Mouse (Mus musculus) hindbrain, embryonic 11.5 days (tissue): ENCODE data around the gene Myg1. TPM values are rescaled to one million over a fixed set of nuclear protein-coding genes. Genes with fewer than 3 reads are reported as not detected.
A peak's percentile ranks its signal among the peaks of the same experiment; 100 is the strongest.

Experiments used
- ATAC-seq: fragments of 200-750 bp; cut with Nextera tagmentation; 2 replicates; pipeline ENCODE4 v1.8.0; 2017; ENCODE audit warnings: mild to moderate bottlenecking, moderate TSS enrichment, moderate library complexity; ENCODE audit not compliant: low FRiP score
- DNase-seq: peaks from one replicate; pipeline ENCODE4 v3.0.0-alpha.2; 2015; ENCODE audit warnings: low spot score
- H3K27ac ChIP-seq: fragments of 300-500 bp; sonication (generic); 2 replicates; pipeline ENCODE4 v1.5.1; 2014; ENCODE audit warnings: mild to moderate bottlenecking, low read depth, low read length
- H3K27me3 ChIP-seq: fragments of 300-500 bp; sonication (generic); 2 replicates; pipeline ENCODE4 v1.6.1; 2014; ENCODE audit warnings: mild to moderate bottlenecking, low read length, moderate library complexity, mixed read lengths; ENCODE audit not compliant: control insufficient read depth, insufficient read depth
- H3K36me3 ChIP-seq: fragments of 300-500 bp; sonication (generic); 2 replicates; pipeline ENCODE4 v1.6.1; 2014; ENCODE audit warnings: mild to moderate bottlenecking, low read length, moderate library complexity, mixed read lengths; ENCODE audit not compliant: control insufficient read depth, insufficient read depth
- H3K4me1 ChIP-seq: fragments of 300-500 bp; sonication (generic); replicated peaks from 2 replicates; pipeline ENCODE4 v1.6.1; 2014; ENCODE audit warnings: low read length, mixed read lengths; ENCODE audit not compliant: control insufficient read depth, insufficient read depth
- H3K4me2 ChIP-seq: fragments of 300-500 bp; sonication (generic); replicated peaks from 2 replicates; pipeline ENCODE4 v1.6.1; 2014; ENCODE audit warnings: mild to moderate bottlenecking, low read depth, low read length
- H3K4me3 ChIP-seq: fragments of 300-500 bp; sonication (generic); 2 replicates; pipeline ENCODE4 v1.5.1; 2014; ENCODE audit warnings: low read depth, low read length
- H3K9ac ChIP-seq: fragments of 300-500 bp; sonication (generic); 2 replicates; pipeline ENCODE4 v1.6.1; 2014; ENCODE audit warnings: low read depth, low read length
- H3K9me3 ChIP-seq: fragments of 300-500 bp; sonication (generic); 2 replicates; pipeline ENCODE4 v1.6.1; 2016; ENCODE audit warnings: low read length; ENCODE audit not compliant: control insufficient read depth
- WGBS: fragments of 180-500 bp; shearing (Covaris S2); extraction: QIAGEN DNeasy Blood & Tissue Kit; methylation state at CpG from one replicate; pipeline ENCODE4 v1.1.7; 2014; 5-methylcytosine and 5-hydroxymethylcytosine counted together
- polyA plus RNA-seq: library from polyadenylated mRNA; unstranded; fragments of >200 nt; fragmentation: Nextera tagmentation; extraction: Ambion mirVana; gene quantifications from 2 replicates; pipeline ENCODE4 v1.2.1, GENCODE M21; 2014

Myg1 gene
- polyA plus RNA-seq, 1 experiment from 2014 or later = 104 TPM

DNA sequence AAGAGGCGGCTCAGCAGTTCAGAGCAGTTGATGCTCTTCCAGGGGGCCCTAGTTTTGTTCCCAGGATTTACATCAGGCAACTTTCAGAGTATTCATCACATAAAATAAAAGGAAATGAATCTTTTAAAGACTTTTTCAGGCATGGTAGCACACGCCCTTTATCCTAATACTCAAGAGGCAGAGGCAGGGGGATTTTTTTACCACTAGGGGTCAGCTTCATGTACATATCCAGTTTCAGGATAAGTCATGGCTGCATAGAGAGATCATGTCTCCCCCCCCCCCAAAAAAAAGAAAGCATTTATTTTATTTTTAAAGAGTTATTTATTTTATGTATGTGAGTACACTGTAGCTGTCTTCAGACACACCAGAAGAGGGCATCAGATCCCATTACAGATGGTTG lies 22.5 kb downstream of the Myg1 start:
- DNase-seq (no peak), ATAC-seq (no peak)
- Histone ChIP-seq H3K4me1 (peaks cover 16% of the 10 kb centered on the region), H3K36me3 (no peaks in the 10 kb centered on the region), H3K9ac (no peak overlapping the region), H3K4me2 (no peak overlapping the region), H3K27ac (no peak overlapping the region), H3K27me3 (peaks cover 19% of the 10 kb centered on the region), H3K4me3 (no peak overlapping the region), H3K9me3 (no peaks in the 10 kb centered on the region)
- WGBS = 84% methylated on average over 2 of the region's 2 CpGs

DNA sequence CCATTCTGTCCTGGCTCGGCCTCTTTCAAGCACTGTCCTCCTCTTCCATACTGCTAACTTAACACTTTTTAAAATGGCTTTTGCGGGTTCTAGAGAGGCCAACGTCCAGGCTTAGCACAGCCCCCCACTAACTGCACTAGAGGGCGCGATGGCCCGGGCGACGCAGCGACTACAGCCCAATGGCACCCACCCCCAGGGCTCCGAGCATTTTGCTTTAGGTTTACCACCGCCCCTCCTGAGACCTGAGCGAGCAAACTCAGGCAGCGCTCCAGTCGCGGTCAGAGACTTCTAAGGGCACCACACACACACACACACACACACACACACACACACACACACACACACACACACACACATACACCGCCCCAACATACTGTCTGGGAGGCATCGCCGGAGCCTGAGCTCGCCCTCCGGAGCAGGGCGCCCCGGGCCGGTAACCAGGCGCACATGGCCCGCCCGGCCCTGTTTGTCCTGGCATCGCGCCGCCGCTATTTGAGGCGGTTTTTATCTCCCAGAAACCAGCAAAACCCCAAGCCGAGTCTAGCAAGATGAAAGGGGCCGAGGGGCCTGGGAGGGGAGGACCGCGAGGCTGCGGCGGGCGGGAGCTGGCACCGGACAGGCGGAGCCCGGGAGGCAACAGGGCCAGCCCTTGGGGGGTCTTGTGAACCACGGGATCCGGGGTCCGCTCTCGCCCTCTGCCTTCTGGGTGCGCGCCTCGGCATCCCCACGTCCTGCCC lies 23.8 kb downstream of the Myg1 start:
- peaks cover 13% of the 10 kb centered on the region for H3K4me1 ChIP-seq

GRCm38 (mm10) chr15:102355871-102356441 lies 24.4 kb downstream of the Myg1 start:
- Histone ChIP-seq H3K4me2 (peak overlapping the region; percentile 93), H3K4me1 (peaks cover 13% of the 10 kb centered on the region), H3K27me3 (peaks cover 24% of the 10 kb centered on the region), H3K9ac (peak overlapping the region; percentile 65), H3K36me3 (no peaks in the 10 kb centered on the region), H3K27ac (peak overlapping the region; percentile 90), H3K4me3 (peak overlapping the region; percentile 47), H3K9me3 (no peaks in the 10 kb centered on the region)
- DNase-seq (peak; percentile 81), ATAC-seq (peak; percentile 67)
- WGBS = under 1% methylated on average over 38 of the region's 38 CpGs

More for the DNA sequence above, 23.8 kb downstream of the Myg1 start:
- Histone ChIP-seq H3K4me2 (peak overlapping the region; percentile 93), H3K9ac (peak overlapping the region; percentile 65), H3K36me3 (no peaks in the 10 kb centered on the region), H3K27me3 (peaks cover 24% of the 10 kb centered on the region), H3K4me3 (peak overlapping the region; percentile 47), H3K9me3 (no peaks in the 10 kb centered on the region), H3K27ac (peak overlapping the region; percentile 90)
- peak; percentile 74 for DNase-seq
- under 1% methylated on average over 47 of the region's 49 CpGs for WGBS
- peak; percentile 66 for ATAC-seq

DNA sequence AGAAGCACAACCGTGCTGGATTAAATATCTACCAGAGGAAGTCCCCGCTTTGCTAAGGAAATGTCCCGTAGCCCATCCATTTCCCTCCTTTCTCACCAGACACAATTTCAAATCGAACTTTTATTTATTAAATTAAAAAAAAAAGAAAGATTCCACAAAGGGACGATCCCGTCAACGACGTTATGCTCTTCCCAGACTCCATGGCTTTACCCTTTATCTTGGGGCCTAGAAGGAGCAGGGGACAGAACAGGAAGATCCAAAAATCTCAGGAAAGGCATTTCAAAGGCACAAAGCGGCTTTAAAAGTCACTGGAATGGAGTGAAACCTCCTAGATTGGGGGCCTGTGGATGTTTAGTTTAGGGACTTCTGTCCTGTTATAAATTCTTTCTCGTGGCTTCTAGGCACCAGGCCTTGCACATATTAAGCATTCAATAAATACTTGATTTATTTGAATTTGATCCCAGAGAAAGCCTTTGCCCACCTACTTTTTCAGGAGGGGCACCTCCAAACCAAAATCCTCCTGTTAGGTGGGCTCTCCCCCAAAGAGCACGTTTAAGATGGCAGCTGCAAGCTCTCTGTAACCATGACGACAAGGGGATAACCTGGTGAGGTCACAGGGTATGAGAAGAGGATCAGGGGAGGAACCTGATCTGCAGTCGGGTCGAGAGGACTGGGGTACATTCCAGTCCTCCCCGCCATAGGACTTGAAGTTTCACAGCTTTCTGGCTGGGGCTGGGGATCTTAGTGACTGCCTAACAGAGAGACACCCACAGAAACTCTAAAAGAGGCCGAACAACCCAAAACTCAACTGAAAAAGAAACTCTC lies 25.2 kb downstream of the Myg1 start:
- H3K4me2 ChIP-seq = peak overlapping the region; percentile 93
- no peaks in the 10 kb centered on the region for H3K9me3 ChIP-seq
- H3K27me3 ChIP-seq = peaks cover 24% of the 10 kb centered on the region
- H3K27ac ChIP-seq = no peak overlapping the region
- WGBS = 19% methylated on average over 16 of the region's 16 CpGs
- no peak overlapping the region for H3K4me3 ChIP-seq
- H3K4me1 ChIP-seq = peaks cover 11% of the 10 kb centered on the region
- no peaks in the 10 kb centered on the region for H3K36me3 ChIP-seq
- peak; percentile 45 for DNase-seq
- ATAC-seq = no peak
- no peak overlapping the region for H3K9ac ChIP-seq

GRCm38 (mm10) chr15:102358126-102358525 lies 26.6 kb downstream of the Myg1 start:
- Histone ChIP-seq H3K9ac (0 out of 2 replicates have a peak overlapping the region, but pooled peaks have one; percentile 19), H3K4me3 (0 out of 2 replicates have a peak overlapping the region, but pooled peaks have one; percentile 10), H3K4me2 (peak overlapping the region; percentile 18), H3K27ac (no peak overlapping the region), H3K27me3 (peaks cover 26% of the 10 kb centered on the region), H3K4me1 (peaks cover 11% of the 10 kb centered on the region), H3K9me3 (no peaks in the 10 kb centered on the region), H3K36me3 (no peaks in the 10 kb centered on the region)
- ATAC-seq (no peak), DNase-seq (peak; percentile 50)
- 5% methylated on average over 25 of the region's 25 CpGs for WGBS

GRCm38 (mm10) chr15:102358834-102359233 lies 27.3 kb downstream of the Myg1 start:
- Histone ChIP-seq H3K4me2 (peak overlapping the region; percentile 18; the same call in 1 of the 2 replicates), H3K4me3 (no peak overlapping the region), H3K4me1 (peaks cover 11% of the 10 kb centered on the region), H3K36me3 (no peaks in the 10 kb centered on the region), H3K27me3 (peaks cover 26% of the 10 kb centered on the region), H3K27ac (no peak overlapping the region), H3K9ac (no peak overlapping the region), H3K9me3 (no peaks in the 10 kb centered on the region)
- ATAC-seq (no peak), DNase-seq (no peak)
- 16% methylated on average over 5 of the region's 5 CpGs for WGBS

GRCm38 (mm10) chr15:102362648-102363047 lies 31.1 kb downstream of the Myg1 start:
- H3K4me2 ChIP-seq = no peak overlapping the region
- no peak for ATAC-seq
- no peak overlapping the region for H3K9ac ChIP-seq
- H3K9me3 ChIP-seq = no peaks in the 10 kb centered on the region
- peaks cover 17% of the 10 kb centered on the region for H3K27me3 ChIP-seq
- DNase-seq = no peak
- no peak overlapping the region for H3K4me3 ChIP-seq
- H3K36me3 ChIP-seq = no peaks in the 10 kb centered on the region
- no peak overlapping the region for H3K27ac ChIP-seq
- H3K4me1 ChIP-seq = peaks cover 14% of the 10 kb centered on the region
- WGBS = 15% methylated on average over 14 of the region's 14 CpGs

DNA sequence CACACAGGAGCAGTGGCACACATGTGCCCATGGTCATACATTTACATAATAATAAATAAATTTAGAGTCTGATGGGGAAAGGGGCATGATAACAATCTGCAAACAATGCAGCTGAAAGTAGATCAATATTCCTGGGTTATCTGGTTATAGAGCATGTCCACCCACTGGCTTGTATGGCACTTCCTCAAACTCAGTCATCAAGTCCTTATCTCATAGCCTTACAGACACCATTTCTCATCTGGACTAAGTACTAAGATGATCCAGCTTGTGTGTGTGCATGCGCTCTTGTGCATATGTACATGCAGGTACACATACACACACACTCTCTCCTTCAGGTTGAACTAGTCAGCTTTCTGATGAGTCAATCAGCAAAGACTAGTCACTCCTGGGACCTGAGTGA lies 33.2 kb downstream of the Myg1 start:
- Histone ChIP-seq H3K4me2 (no peak overlapping the region), H3K27ac (no peak overlapping the region), H3K4me1 (peaks cover 4% of the 10 kb centered on the region), H3K4me3 (no peak overlapping the region), H3K36me3 (no peaks in the 10 kb centered on the region), H3K9me3 (no peaks in the 10 kb centered on the region), H3K27me3 (peaks cover 5% of the 10 kb centered on the region; the same call in 1 of the 2 replicates), H3K9ac (no peak overlapping the region)
- ATAC-seq = no peak
- no peak for DNase-seq
- 94% methylated on average over 1 of the region's 1 CpGs for WGBS
